Mouse (Mus musculus) liver, embryonic 11.5 days (tissue): Measurements from ENCODE around the gene Vps37c. TPM values are rescaled to one million over a fixed set of nuclear protein-coding genes. Genes with fewer than 3 reads are reported as not detected.

ENCODE experiments used
- ATAC-seq: fragments of 200-750 bp; cut with Nextera tagmentation; replicated peaks from 2 replicates; pipeline ENCODE4 v1.8.0; 2017; ENCODE audit warnings: moderate number of reproducible peaks, mild to moderate bottlenecking, moderate TSS enrichment, moderate library complexity; ENCODE audit not compliant: low FRiP score
- DNase-seq: peaks from one replicate; pipeline ENCODE4 v3.0.0-alpha.2; 2017; ENCODE audit warnings: low spot score
- H3K27ac ChIP-seq: fragments of 300-500 bp; sonication (generic); 2 replicates; pipeline ENCODE4 v1.5.1; 2014; ENCODE audit warnings: mild to moderate bottlenecking, low read depth, low read length, control low read depth
- H3K27me3 ChIP-seq: fragments of 300-500 bp; sonication (generic); replicated peaks from 2 replicates; pipeline ENCODE4 v1.6.1; 2014; ENCODE audit warnings: low read length, mixed read lengths; ENCODE audit not compliant: control insufficient read depth, insufficient read depth
- H3K36me3 ChIP-seq: fragments of 300-500 bp; sonication (generic); 2 replicates; pipeline ENCODE4 v1.6.1; 2014; ENCODE audit warnings: mild to moderate bottlenecking, low read length, moderate library complexity, mixed read lengths; ENCODE audit not compliant: control insufficient read depth, insufficient read depth
- H3K4me1 ChIP-seq: fragments of 300-500 bp; sonication (generic); replicated peaks from 2 replicates; pipeline ENCODE4 v1.6.1; 2014; ENCODE audit warnings: low read length, mixed read lengths; ENCODE audit not compliant: control insufficient read depth, insufficient read depth
- H3K4me2 ChIP-seq: fragments of 300-500 bp; sonication (generic); 2 replicates; pipeline ENCODE4 v1.6.1; 2014; ENCODE audit warnings: mild to moderate bottlenecking, control low read depth, moderate library complexity
- H3K4me3 ChIP-seq: fragments of 300-500 bp; sonication (generic); 2 replicates; pipeline ENCODE4 v1.5.1; 2014; ENCODE audit warnings: low read depth, low read length, control low read depth
- H3K9ac ChIP-seq: fragments of 300-500 bp; sonication (generic); 2 replicates; pipeline ENCODE4 v1.6.1; 2014; ENCODE audit warnings: low read depth, low read length, control low read depth
- H3K9me3 ChIP-seq: fragments of 300-500 bp; sonication (generic); 2 replicates; pipeline ENCODE4 v1.6.1; 2016; ENCODE audit warnings: low read length, inconsistent platforms, mixed read lengths; ENCODE audit not compliant: control insufficient read depth
- WGBS: fragments of 180-500 bp; shearing (Covaris S2); extraction: QIAGEN DNeasy Blood & Tissue Kit; methylation state at CpG from one replicate; pipeline ENCODE4 v1.1.7; 2014; 5-methylcytosine and 5-hydroxymethylcytosine counted together
- polyA plus RNA-seq: library from polyadenylated mRNA; unstranded; fragments of >200 nt; fragmentation: Nextera tagmentation; extraction: Ambion mirVana; gene quantifications from 2 replicates; pipeline ENCODE4 v1.2.1, GENCODE M21; 2014

Vps37c gene
- polyA plus RNA-seq, 1 experiment from 2014 or later = 23.2 TPM

DNA sequence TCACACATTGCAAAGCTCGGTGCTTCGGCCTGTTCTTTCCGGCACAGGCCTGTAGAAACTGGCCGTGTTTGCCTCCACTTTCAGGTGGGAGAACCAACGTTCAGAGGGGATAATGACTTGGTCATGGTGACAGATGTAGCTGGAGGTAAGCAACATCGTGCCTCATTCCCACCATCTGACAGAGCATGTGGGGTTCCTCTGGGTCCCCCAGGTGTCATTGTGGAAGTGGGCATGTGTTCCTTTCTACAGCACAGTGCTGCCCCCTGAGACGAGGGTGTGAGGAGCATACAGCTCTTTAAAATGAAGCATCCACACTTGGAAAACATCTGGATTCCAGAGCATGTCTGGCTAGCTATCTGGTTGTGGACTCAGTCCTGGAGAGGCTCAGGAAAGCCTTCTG is 46.0 kb downstream of the Vps37c start:
- Histone ChIP-seq H3K9ac (no peak overlapping the region), H3K27ac (no peak overlapping the region), H3K9me3 (no peaks in the 10 kb centered on the region), H3K27me3 (no peaks in the 10 kb centered on the region), H3K36me3 (no peaks in the 10 kb centered on the region), H3K4me2 (no peak overlapping the region), H3K4me1 (no peaks in the 10 kb centered on the region), H3K4me3 (no peak overlapping the region)
- ATAC-seq (no peak), DNase-seq (no peak)
- 84% methylated on average over 7 of the region's 7 CpGs for WGBS

DNA sequence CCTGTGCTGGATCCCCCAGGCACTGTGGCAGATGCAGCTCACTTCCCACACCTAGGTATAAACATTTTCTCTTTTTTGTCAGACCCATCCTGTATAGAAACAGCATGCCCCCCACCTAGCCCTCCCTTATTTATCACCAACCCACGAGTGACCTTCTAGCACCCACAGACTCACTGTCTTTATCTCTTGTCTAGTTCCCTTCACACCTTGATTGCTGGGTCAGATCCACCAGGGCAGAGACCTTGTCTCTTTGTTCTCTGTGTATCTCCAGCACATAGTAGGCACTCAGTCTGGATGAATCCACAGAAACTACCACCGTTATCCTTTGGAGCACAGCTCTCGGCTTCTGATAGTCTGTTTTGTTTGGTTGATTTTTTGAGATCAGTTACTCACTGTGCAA is 46.5 kb downstream of the Vps37c start:
- Histone ChIP-seq H3K36me3 (no peaks in the 10 kb centered on the region), H3K9ac (no peak overlapping the region), H3K4me2 (no peak overlapping the region), H3K27ac (no peak overlapping the region), H3K4me1 (no peaks in the 10 kb centered on the region), H3K27me3 (no peaks in the 10 kb centered on the region), H3K9me3 (no peaks in the 10 kb centered on the region), H3K4me3 (no peak overlapping the region)
- 76% methylated on average over 3 of the region's 3 CpGs for WGBS
- no peak for ATAC-seq
- DNase-seq = no peak

DNA sequence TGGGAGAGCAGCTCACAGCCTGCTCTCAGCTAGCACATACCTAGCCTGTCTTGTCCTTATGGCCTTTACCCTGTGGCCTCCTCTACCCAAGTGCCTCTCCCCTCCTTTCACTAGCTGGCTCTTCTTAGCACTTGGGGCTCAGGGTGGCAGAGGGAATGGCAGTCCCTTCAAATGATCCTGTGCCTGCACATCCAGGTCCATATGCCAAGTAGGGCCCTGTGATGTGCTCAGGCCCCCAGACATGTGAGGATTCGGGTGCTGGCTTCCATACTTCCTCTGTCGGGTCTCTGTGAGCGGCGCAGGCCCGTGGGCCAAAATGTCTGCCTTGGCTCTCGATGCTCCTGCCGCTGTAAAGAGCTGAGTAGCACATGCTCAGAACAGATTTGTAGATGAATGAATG is 47.3 kb downstream of the Vps37c start:
- no peaks in the 10 kb centered on the region for H3K4me1 ChIP-seq
- H3K9me3 ChIP-seq = no peaks in the 10 kb centered on the region
- no peaks in the 10 kb centered on the region for H3K36me3 ChIP-seq
- 90% methylated on average over 7 of the region's 7 CpGs for WGBS
- H3K27me3 ChIP-seq = no peaks in the 10 kb centered on the region
- ATAC-seq = no peak
- H3K4me3 ChIP-seq = no peak overlapping the region
- H3K4me2 ChIP-seq = no peak overlapping the region
- H3K27ac ChIP-seq = no peak overlapping the region
- H3K9ac ChIP-seq = no peak overlapping the region
- DNase-seq = no peak

DNA sequence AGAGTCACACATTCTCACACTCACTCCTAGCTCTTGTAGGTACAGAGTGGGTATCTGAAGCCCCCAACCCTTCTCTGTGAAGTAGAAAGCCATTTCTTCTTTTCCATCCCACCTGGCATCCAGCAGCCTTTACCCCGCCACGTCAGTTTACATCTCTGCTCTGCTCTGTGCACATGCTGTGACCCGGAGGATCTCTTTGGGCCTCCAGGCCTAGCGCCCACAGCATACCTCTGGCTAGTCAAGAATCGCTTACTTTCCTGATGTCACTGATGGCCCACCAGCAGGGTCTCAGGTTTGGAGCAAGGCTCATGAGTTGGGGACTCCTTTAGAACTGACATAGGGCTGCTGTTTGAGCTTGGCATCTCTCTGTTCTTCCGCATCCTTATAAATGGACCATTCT is 49.5 kb downstream of the Vps37c start:
- Histone ChIP-seq H3K27ac (no peak overlapping the region), H3K4me2 (no peak overlapping the region), H3K4me3 (no peak overlapping the region), H3K9me3 (no peaks in the 10 kb centered on the region), H3K27me3 (no peaks in the 10 kb centered on the region), H3K4me1 (no peaks in the 10 kb centered on the region), H3K36me3 (no peaks in the 10 kb centered on the region), H3K9ac (no peak overlapping the region)
- ATAC-seq (no peak), DNase-seq (no peak)
- WGBS = 94% methylated on average over 6 of the region's 6 CpGs

DNA sequence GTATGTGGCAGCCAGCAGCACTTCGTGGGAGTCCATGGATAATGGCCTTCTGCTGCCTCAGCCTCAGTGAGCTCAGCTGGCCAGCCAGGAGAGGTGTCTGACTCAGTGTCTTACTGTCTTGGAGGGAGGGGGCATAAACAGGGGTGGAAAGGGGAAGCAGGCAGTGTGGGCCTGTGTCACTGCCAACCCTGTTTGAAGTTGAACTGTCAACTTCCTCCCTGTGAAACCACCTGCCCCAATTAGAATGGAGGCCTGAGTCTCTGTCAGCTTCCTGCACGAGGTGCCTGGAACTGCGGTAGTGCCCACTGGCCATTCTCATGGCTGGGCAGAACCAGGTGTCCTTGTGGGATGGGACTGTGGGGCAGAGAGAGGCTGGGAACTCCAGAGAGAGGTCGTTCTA is 50.3 kb downstream of the Vps37c start, which contains the start of gene Cd5:
TSS of gene Cd5 (minus strand) at position 192 of the 400 bp plus-strand sequence.
- DNase-seq = no peak
- no peak within 1 kb of the TSS for H3K27ac ChIP-seq
- 52% methylated on average over 4 of the region's 4 CpGs for WGBS
- no peaks in the 10 kb centered on the region for H3K4me1 ChIP-seq
- no peaks in the 10 kb centered on the region for H3K36me3 ChIP-seq
- no peaks in the 10 kb centered on the region for H3K9me3 ChIP-seq
- no peak for ATAC-seq
- no peak within 1 kb of the TSS for H3K4me3 ChIP-seq
- no peak within 1 kb of the TSS for H3K4me2 ChIP-seq
- H3K9ac ChIP-seq = no peak within 1 kb of the TSS
- no peaks in the 10 kb centered on the region for H3K27me3 ChIP-seq

DNA sequence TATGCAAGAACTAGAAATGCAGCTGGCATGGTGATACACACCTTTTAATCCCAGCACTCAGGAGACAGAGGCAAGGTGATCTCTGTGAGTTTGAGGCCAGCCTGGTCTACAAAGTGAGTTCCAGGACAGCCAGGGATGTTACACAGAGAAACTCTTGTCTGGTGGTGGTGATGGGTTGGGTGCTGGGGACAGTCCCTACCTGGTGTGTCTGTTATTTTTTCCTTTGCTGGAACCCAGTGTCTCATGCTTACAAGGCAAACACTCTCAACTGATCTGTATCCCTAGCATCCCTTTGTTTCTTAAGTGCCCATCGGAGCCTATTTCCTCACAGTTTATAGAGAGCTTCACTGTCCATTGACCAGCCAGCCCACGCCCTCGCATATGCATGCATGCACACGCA is 51.4 kb downstream of the Vps37c start:
- H3K4me3 ChIP-seq = no peak overlapping the region
- DNase-seq (no peak), ATAC-seq (no peak)
- H3K4me1 ChIP-seq = no peaks in the 10 kb centered on the region
- H3K4me2 ChIP-seq = no peak overlapping the region
- H3K36me3 ChIP-seq = no peaks in the 10 kb centered on the region
- WGBS = 91% methylated on average over 4 of the region's 4 CpGs
- H3K9me3 ChIP-seq = no peaks in the 10 kb centered on the region
- H3K27ac ChIP-seq = no peak overlapping the region
- H3K27me3 ChIP-seq = no peaks in the 10 kb centered on the region
- H3K9ac ChIP-seq = no peak overlapping the region

DNA sequence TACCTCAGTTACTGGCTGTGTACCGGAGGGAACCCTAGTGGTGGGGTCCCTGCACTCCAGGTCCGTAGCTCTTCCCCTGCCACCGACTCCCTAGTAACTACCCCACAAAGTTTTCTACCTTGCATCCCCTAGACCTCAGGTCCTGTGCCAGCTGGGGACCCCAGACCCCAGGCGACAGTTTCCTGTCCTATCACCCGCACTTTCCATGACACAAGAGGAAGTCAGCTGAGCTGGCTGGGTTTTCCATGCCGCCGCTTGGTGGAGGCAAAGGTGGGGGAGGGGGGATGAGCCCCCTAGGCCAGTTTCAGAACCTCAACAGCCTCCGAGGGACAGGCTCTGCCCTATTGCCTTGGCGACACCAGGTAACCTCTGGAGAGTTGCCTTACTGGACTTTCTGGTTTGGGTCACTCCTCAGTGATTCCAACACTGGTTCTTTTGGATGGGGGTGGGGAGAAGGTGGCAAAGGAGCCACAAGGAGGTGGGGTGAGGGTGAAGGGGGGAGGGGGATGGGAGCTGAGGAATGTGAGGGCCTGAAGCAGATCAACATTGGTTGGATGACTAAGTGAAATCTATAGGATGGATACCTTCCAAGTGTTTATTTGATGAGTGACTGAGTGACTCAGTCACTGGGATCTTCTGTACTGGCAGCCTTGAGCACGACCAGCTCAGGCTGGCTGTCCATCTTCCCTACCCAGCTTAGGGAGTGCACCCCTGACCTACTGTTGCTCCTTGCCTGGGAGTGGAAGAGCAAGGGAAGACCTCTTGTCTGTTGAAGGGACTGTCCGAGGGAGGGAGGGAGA is 52.3 kb downstream of the Vps37c start:
- ATAC-seq = no peak; the same call in 1 of the 2 replicates
- no peak overlapping the region for H3K27ac ChIP-seq
- no peaks in the 10 kb centered on the region for H3K4me1 ChIP-seq
- 26% methylated on average over 11 of the region's 11 CpGs for WGBS
- H3K9ac ChIP-seq = no peak overlapping the region
- no peaks in the 10 kb centered on the region for H3K27me3 ChIP-seq
- H3K4me3 ChIP-seq = no peak overlapping the region
- no peaks in the 10 kb centered on the region for H3K9me3 ChIP-seq
- DNase-seq = no peak
- H3K36me3 ChIP-seq = no peaks in the 10 kb centered on the region
- H3K4me2 ChIP-seq = no peak overlapping the region

DNA sequence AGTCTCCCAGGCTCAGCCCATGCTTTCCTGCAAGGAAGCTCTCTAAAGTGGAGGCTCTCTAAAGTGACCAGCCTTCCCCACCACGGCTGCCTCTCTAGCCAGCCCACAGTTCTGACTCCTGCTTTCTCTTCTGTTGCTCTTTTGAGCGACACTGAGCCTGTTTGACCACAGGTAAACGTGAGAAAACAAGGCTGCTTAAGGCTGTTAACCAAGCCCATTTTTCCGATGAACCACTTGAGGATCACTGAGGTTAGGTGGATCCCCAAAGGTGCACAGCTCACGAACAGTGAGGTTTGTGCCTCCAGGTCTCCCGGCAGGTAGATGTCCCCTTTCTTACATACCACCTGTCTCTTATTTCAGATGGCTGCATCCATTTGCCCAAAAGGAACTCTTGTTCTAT is 53.6 kb downstream of the Vps37c start:
- ATAC-seq (no peak), DNase-seq (no peak)
- H3K9ac ChIP-seq = no peak overlapping the region
- WGBS = 71% methylated on average over 6 of the region's 6 CpGs
- H3K27me3 ChIP-seq = no peaks in the 10 kb centered on the region
- no peak overlapping the region for H3K4me3 ChIP-seq
- no peak overlapping the region for H3K27ac ChIP-seq
- H3K9me3 ChIP-seq = no peaks in the 10 kb centered on the region
- H3K4me1 ChIP-seq = no peaks in the 10 kb centered on the region
- no peak overlapping the region for H3K4me2 ChIP-seq
- no peaks in the 10 kb centered on the region for H3K36me3 ChIP-seq

DNA sequence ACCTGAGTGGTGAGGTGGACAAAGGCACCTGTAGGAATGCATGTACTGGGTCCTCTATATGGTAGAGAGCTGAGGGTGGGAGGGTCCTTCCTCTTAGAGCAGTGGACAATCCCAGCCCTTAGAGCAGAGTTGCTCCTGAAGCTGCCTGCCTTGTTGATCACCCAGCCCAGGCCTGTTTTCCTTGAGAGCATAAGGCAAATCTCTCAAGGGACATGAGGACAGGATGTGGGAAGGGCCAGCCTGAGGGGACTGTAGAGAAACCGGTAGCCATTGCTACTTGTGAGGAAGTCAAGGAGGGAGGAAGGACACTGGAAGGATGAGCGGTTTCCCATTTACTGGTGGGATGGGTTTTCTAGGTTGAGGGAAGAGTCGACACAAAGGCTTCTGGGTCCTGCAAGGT is 54.0 kb downstream of the Vps37c start:
- no peaks in the 10 kb centered on the region for H3K27me3 ChIP-seq
- DNase-seq (no peak), ATAC-seq (no peak)
- no peaks in the 10 kb centered on the region for H3K4me1 ChIP-seq
- no peak overlapping the region for H3K4me2 ChIP-seq
- H3K9ac ChIP-seq = no peak overlapping the region
- 45% methylated on average over 3 of the region's 3 CpGs for WGBS
- H3K27ac ChIP-seq = no peak overlapping the region
- no peaks in the 10 kb centered on the region for H3K36me3 ChIP-seq
- H3K4me3 ChIP-seq = no peak overlapping the region
- H3K9me3 ChIP-seq = no peaks in the 10 kb centered on the region
